Mouse (Mus musculus): Measurements from ENCODE around the gene Flnc.

The Flnc gene

GRCm38 (mm10) chr6:29432676-29433037 is 399 bp upstream of the Flnc start:
- DNase-seq = no peak

- peak; percentile 43 for DNase-seq
Observed at GRCm38 (mm10) chr6:29433804-29434795, 1.0 kb downstream of the Flnc start.

GRCm38 (mm10) chr6:29434911-29435691 is 2.0 kb downstream of the Flnc start:
- peak; percentile 61 for DNase-seq

DNA sequence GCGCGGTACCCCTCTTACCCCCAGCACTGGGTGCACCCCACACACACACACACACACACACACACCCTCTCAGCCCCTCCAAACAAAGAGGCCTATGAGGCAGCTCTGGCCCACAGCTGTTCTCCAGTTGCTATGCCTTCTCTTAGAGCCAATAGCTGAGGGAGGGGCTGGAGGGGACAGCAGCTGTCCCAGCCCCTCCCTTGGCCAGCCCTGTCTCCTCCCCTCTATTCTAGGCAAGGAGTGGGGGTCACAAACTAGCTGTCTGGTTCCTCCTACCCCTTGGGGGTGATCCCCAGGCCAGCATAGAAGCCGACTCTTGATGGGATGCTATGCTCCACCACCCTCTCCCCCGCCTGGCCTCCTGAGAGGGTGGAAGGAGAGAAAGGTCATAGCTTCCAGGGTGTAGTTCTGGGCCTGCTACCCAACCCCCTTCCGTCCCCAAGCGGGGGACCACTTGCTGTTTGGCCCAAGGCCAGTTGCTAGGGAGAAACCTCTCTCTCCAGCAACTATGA is 2.9 kb downstream of the Flnc start:
- peak; percentile 47 for DNase-seq

DNA sequence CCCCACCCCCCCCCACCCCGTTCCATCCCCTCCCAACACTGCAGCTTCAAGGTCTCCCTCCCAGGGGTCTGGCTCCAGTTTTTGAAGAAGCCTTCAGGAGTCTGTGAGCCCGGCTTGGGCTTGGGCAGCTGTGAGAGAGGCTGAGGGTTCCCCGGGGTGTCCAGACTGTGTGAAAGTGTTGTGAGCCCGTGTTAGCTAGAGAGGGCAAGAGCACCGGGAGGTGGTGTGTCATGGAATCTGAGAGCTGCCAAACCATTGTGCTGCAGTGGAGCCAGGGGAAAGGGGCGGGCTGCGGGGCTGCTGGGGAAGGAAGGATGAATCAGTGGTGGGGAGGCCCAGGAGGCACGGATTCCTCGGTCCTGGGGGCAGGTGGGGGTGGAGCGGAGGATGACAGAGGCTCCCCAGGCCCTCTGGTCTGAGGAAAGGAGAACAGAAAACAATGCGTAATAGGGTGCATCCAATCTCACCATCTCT is 3.4 kb downstream of the Flnc start:
- peak; percentile 57 for DNase-seq

DNA sequence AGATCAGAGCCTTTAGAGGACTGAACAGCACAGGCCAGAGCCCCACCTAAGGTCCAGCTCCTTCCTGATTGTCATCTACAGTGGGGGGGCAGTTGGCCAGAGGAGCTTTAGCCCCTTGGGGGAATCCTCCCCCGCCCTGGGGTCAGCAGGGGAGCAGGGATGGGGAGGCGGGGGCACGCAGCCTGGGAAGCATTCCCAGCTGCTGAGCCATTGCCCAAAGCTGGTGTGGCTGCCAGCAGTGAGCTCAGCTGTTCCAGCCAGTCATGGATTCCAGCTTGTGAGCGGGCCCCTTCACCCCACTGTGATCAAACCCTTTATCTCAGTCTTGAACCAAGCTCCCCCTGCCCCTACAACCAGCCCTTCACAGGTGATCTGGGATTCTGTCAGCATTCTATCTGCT is 6.2 kb downstream of the Flnc start:
- DNase-seq = no peak

DNA sequence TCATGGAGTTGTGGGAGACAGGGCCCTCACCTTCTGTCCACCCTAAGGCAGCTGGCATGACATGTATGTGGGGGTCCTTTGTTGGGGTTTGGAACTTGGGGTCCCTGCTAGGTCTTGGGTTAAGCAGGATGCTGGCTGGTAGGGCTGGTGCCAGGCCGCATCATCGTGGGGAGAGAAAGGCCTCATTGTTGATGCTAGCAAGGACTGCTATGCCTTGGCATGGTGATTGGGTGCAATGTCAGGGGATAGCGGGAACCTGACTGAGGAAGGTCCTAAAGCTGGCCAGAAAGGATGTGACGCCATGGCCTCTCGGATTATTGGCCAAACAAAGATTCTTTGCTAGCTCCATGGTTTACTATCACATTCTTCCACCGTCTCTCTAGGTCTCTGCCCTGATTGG is 6.7 kb downstream of the Flnc start:
- no peak for DNase-seq

GRCm38 (mm10) chr6:29444773-29445172 is 11.7 kb downstream of the Flnc start:
- peak; percentile 65 for DNase-seq

DNA sequence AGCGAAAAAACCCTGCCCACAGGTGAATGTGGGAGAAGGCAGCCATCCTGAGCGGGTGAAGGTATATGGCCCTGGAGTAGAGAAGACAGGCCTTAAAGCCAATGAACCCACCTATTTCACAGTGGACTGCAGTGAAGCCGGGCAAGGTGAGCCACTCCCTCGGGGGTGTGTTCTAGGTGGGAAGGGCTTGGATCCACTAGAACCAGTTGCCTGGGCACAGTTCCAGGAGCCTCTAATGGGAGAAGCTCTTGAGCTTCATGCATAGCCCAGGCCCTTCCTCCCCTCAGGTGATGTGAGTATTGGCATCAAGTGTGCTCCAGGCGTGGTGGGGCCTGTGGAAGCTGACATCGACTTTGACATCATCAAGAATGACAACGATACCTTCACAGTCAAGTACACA is 12.3 kb downstream of the Flnc start:
- no peak for DNase-seq

DNA sequence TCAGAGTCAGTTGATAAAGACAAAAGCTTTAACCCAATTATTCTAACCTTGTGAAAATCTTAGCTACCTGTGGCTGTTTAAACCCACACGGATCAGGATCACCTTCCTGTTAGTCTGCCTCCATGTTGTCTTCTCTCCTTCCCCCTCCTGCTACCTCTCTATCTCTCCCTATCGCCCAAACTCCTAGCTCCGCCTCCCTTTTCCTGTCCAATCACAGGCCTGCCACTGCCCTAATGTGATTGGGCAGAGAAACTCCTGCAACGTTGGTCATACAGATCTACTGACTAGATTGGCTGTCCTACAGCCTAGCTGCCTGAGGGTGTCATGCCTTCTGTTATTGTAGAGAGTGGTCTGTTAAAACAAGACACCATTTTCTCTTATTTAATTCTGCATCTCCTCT is 16.8 kb downstream of the Flnc start:
- DNase-seq = no peak

- no peak for DNase-seq
Observed at GRCm38 (mm10) chr6:29450667-29451066, 17.6 kb downstream of the Flnc start.

DNA sequence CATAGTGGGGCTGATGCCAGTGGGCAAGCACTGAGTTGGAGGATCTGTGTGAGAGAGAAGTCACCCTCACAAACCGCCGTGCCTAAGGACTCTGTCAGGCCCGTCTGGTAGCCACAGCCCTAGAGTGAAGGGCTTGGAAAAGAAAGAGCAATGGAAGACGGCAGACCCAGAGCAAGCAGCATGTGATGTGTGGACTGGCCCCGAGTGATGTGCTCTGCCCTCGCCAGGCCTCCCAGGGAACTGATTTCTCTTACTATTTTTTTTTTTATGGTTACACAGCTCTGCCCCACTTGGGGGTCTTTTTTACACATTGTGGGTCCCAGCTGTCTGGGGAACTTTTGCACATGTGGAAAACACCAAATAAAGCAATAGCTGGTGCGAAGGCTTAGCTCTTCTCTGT is 28.4 kb downstream of the Flnc start:
- DNase-seq = no peak

GRCm38 (mm10) chr6:29463388-29463787 is 30.3 kb downstream of the Flnc start:
- DNase-seq = no peak

- DNase-seq = peak; percentile 97
Observed at GRCm38 (mm10) chr6:29467583-29468354, 34.7 kb downstream of the Flnc start, which contains the start of gene Atp6v1f. TSS of gene Atp6v1f (plus strand) at chr6:29467718.

DNA sequence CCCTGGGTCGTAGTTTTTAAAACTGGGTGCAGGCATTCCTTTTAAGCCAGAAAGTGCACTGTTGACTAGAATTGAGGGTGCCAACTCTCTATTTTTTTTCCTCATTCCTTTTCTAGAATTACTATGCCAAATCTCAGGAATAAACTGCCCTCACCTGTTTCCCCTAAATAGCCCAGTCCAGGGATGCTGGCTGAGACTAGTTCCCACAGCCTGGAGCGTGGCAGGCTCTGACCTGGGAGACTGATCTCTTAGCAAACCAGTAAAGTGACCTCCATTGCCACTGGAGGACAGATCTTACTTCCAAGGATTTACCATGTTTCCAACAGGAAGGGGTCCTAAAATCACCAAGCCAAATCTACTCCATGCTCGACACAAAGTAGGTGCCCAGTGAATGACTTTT is 35.8 kb downstream of the Flnc start:
- DNase-seq = peak; percentile 45

DNA sequence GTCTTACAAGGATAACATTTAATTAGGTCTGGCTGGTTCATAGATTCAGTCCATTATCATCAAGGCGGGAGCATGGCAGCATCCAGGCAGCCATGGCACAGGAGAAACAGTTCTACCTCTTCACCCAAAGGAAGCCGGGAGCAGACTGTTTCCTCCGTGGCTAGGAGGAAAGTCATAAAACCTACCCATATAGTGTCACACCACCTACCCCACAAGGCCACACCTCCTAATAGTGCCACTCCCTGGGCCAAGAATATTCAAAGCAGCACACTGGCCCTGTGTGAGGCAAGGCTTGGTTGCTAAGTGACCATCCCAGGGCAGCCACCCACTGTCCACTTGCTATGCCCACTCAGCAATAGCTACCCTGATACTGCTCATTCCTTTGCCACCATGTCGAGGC is 38.1 kb downstream of the Flnc start, which contains the start of gene Atp6v1fnb:
TSS of gene Atp6v1fnb (plus strand) at position 301 of the 400 bp plus-strand sequence.
- no peak for DNase-seq

GRCm38 (mm10) chr6:29473941-29474691 is 41.1 kb downstream of the Flnc start:
- DNase-seq = peak; percentile 92

DNA sequence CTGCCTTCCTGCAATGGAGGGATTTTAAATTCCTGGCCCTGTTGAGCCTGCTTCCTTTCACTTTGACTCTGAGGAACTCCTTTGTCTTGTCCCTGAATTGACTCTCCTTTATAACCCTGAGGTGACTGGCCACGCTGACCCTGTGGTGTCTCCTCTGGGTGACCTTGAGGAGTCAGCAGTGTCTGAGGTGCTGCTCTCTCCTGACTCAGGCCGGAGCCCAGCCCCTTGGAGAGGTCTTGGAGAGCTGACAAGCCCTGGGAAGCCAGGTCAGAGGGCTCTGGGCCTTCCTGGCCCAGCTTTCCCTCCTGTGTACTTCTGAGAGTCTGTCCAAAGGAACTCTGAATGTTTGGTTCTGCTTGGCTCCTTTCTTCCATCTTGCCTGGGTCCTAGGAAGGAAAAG is 41.7 kb downstream of the Flnc start:
- DNase-seq = peak; percentile 38

GRCm38 (mm10) chr6:29482691-29483090 is 49.6 kb downstream of the Flnc start:
- DNase-seq = no peak

- DNase-seq = peak; percentile 87
Observed at GRCm38 (mm10) chr6:29484716-29485559, 51.9 kb downstream of the Flnc start.

DNA sequence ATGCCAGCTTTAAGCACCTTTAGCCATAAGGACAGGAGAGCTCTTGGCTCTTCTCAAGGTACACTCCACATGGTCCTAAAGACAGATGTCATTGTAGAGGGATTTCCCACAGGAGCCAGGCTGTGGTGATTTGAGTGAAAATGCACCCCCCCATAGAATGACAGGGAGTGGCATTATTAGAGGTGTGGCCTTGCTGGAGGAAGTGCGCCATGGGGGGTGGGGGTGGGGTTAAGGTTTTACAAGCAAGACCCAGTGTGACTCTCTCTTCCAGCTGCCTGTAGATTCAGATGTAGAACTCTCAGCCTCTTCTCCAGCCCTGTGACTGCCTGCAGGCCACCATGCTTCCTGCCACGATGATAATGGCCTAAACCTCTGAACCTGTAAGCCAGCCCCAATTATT is 52.9 kb downstream of the Flnc start:
- DNase-seq = no peak
